Mouse (Mus musculus) MEL (cell line): ENCODE measurements at regions not wholly inside any gene's neighbourhood (a gene's known extent, or its start where the extent isn't known, plus 50 kb on each side); places are given as distances from the start of the nearest gene placed in this dataset.

Source experiments
- DNase-seq: peaks from one replicate; pipeline ENCODE4 v3.0.0; 2011; ENCODE audit warnings: low read depth, low spot score
- H3K27ac ChIP-seq: 2 replicates; pipeline ENCODE4 v1.5.1; 2012; ENCODE audit warnings: low read depth, mild to moderate bottlenecking, control low read depth, low read length, moderate library complexity; ENCODE audit not compliant: control insufficient read depth
- H3K27me3 ChIP-seq, 2 experiments: fragments of 150-350 bp in 1 of 2; sonication (generic) in 1 of 2; 2 replicates each; pipeline ENCODE4 v1.6.1; 2012; ENCODE audit warnings: low read length in 2 of 2, mild to moderate bottlenecking in 2 of 2, improper control_type of control experiment in 1 of 2, moderate library complexity in 1 of 2; ENCODE audit not compliant: insufficient read depth in 2 of 2, control insufficient read depth in 1 of 2
- H3K36me3 ChIP-seq, 2 experiments: 2 replicates each; pipeline ENCODE4 v1.6.1; 2012 to 2014; ENCODE audit warnings: low read length in 2 of 2, improper control_type of control experiment in 1 of 2, inconsistent platforms in 1 of 2, mild to moderate bottlenecking in 1 of 2; ENCODE audit not compliant: insufficient read depth in 2 of 2, control insufficient read depth in 1 of 2
- H3K4me1 ChIP-seq, 2 experiments: fragments of 150-350 bp in 1 of 2; sonication (generic) in 1 of 2; 2 replicates each; pipeline ENCODE4 v1.6.1; 2012; ENCODE audit warnings: low read length in 2 of 2, improper control_type of control experiment in 1 of 2, mild to moderate bottlenecking in 1 of 2; ENCODE audit not compliant: insufficient read depth in 2 of 2, control insufficient read depth in 1 of 2
- H3K4me3 ChIP-seq, 2 experiments: fragments of 150-350 bp in 1 of 2; sonication (generic) in 1 of 2; 2 replicates each; pipeline ENCODE4 v1.5.1; 2012; ENCODE audit warnings: low read depth in 2 of 2, low read length in 2 of 2, mild to moderate bottlenecking in 2 of 2, moderate library complexity in 2 of 2, control low read depth in 1 of 2, improper control_type of control experiment in 1 of 2; ENCODE audit not compliant: control insufficient read depth in 1 of 2, insufficient read depth in 1 of 2
- H3K79me2 ChIP-seq: 2 replicates; pipeline ENCODE4 v1.6.1; 2012; ENCODE audit warnings: mild to moderate bottlenecking, low read length, moderate library complexity; ENCODE audit not compliant: control insufficient read depth, poor library complexity, insufficient read depth
- H3K9ac ChIP-seq: 2 replicates; pipeline ENCODE4 v1.6.1; 2012; ENCODE audit warnings: low read depth, mild to moderate bottlenecking, control low read depth, low read length, moderate library complexity; ENCODE audit not compliant: control insufficient read depth, poor library complexity, severe bottlenecking
- H3K9me3 ChIP-seq: fragments of 150-350 bp; sonication (generic); replicated peaks from 2 replicates; pipeline ENCODE4 v1.6.1; 2012; ENCODE audit warnings: mild to moderate bottlenecking, low read length, improper control_type of control experiment, moderate library complexity; ENCODE audit not compliant: insufficient read depth
- CHD1 ChIP-seq: IDR thresholded peaks from 2 replicates; pipeline ENCODE4 v1.6.1; 2012; ENCODE audit warnings: low read depth, mild to moderate bottlenecking, inconsistent platforms, low read length, improper control_type of control experiment
- E2F4 ChIP-seq: IDR thresholded peaks from 2 replicates; pipeline ENCODE4 v1.6.1; 2011; ENCODE audit warnings: low read depth, low read length, improper control_type of control experiment, borderline replicate concordance
- ETS1 ChIP-seq: IDR thresholded peaks from 2 replicates; pipeline ENCODE4 v1.6.1; 2012; ENCODE audit warnings: low read depth, mild to moderate bottlenecking, inconsistent platforms, low read length, improper control_type of control experiment, moderate library complexity
- KAT2A ChIP-seq: conservative IDR thresholded peaks from 2 replicates; pipeline ENCODE4 v1.6.1; 2012; ENCODE audit warnings: low read depth, low read length, improper control_type of control experiment, inconsistent platforms
- MAZ ChIP-seq: IDR thresholded peaks from 2 replicates; pipeline ENCODE4 v1.6.1; 2012; ENCODE audit warnings: low read depth, mild to moderate bottlenecking, inconsistent platforms, low read length, improper control_type of control experiment
- MXI1 ChIP-seq: IDR thresholded peaks from 2 replicates; pipeline ENCODE4 v1.6.1; 2011; ENCODE audit warnings: mild to moderate bottlenecking, low read depth, low read length, improper control_type of control experiment
- NELFE ChIP-seq: IDR thresholded peaks from 2 replicates; pipeline ENCODE4 v1.6.1; 2011; ENCODE audit warnings: low read depth, low read length, improper control_type of control experiment
- SMC3 ChIP-seq: IDR thresholded peaks from 2 replicates; pipeline ENCODE4 v1.6.1; 2011; ENCODE audit warnings: low read depth, low read length, improper control_type of control experiment
- TCF12 ChIP-seq: IDR thresholded peaks from 2 replicates; pipeline ENCODE4 v1.6.1; 2014; ENCODE audit warnings: low read depth, mild to moderate bottlenecking, inconsistent platforms, low read length, improper control_type of control experiment, moderate library complexity
- USF1 ChIP-seq: IDR thresholded peaks from 2 replicates; pipeline ENCODE4 v1.6.1; 2014; ENCODE audit warnings: low read depth, mild to moderate bottlenecking, inconsistent platforms, low read length, improper control_type of control experiment, moderate library complexity
- USF2 ChIP-seq, 2 experiments: IDR thresholded peaks; 2 replicates each; pipeline ENCODE4 v1.6.1; 2011 to 2012; ENCODE audit warnings: improper control_type of control experiment in 2 of 2, low read length in 2 of 2, borderline replicate concordance in 1 of 2, inconsistent platforms in 1 of 2, low read depth in 1 of 2, mild to moderate bottlenecking in 1 of 2; ENCODE audit not compliant: insufficient read depth in 1 of 2
- ZC3H11A ChIP-seq: IDR thresholded peaks from 2 replicates; pipeline ENCODE4 v1.6.1; 2012; ENCODE audit warnings: low read depth, mild to moderate bottlenecking, inconsistent platforms, low read length, improper control_type of control experiment

GRCm38 (mm10) chr13:59875637-59876036 is 52.7 kb upstream of the Tut7 start:
- Histone ChIP-seq H3K27ac (no peak overlapping the region), H3K27me3 (no peaks in the 10 kb centered on the region; a peak in 2 of 4 replicates), H3K9me3 (no peaks in the 10 kb centered on the region), H3K9ac (no peak overlapping the region), H3K36me3 (no peaks in the 10 kb centered on the region), H3K4me1 (no peaks in the 10 kb centered on the region; a peak in 1 of 4 replicates), H3K4me3 (peak overlapping the region in 1 of 2 experiments; percentile 7; a peak in 1 of 4 replicates), H3K79me2 (no peaks in the 10 kb centered on the region)
- peak; percentile 19; the same call in 1 of the 2 replicates for TF ChIP-seq USF1
- TF ChIP-seq SMC3: no peak
- no peak for TF ChIP-seq MAZ
- TF ChIP-seq MXI1: 0 out of 2 replicates have a peak, but pooled peaks have one; percentile 27
- peak; percentile 26 for DNase-seq

- Histone ChIP-seq H3K4me3 (no peak overlapping the region), H3K9me3 (no peaks in the 10 kb centered on the region), H3K79me2 (no peaks in the 10 kb centered on the region), H3K9ac (no peak overlapping the region), H3K27ac (no peak overlapping the region), H3K27me3 (no peaks in the 10 kb centered on the region; a peak in 2 of 4 replicates), H3K36me3 (no peaks in the 10 kb centered on the region), H3K4me1 (no peaks in the 10 kb centered on the region; a peak in 1 of 4 replicates)
- DNase-seq: no peak
- TF ChIP-seq KAT2A: no peak
- no peak for TF ChIP-seq ZC3H11A
- TF ChIP-seq USF2 (IDR thresholded peaks at IDR 0.05; ENCODE audit: borderline replicate concordance in 1 of 2, insufficient read depth in 1 of 2, low read depth in 1 of 2, low read length in 2 of 2): no peak
- no peak for TF ChIP-seq NELFE
- TF ChIP-seq ETS1: no peak
- no peak for TF ChIP-seq CHD1
- no peak for TF ChIP-seq TCF12
- no peak for TF ChIP-seq E2F4
These were observed 51.4 kb upstream of the Tut7 start for GRCm38 (mm10) chr13:59874137-59874931.
